ENCODE assay signal across 16 mouse cellular contexts in genomic region chr4:154500695-154501094, GRCm38 (mm10).
DNase-seq lines count a peak whose midpoint lies in the region; ATAC-seq and TF ChIP-seq lines count a peak whose summit lies in the region.
"Had no signal": no experiment of that assay in that cellular context is flagged by ENCODE, and none has a peak within 500 bp of the region (broad histone marks: within the 10 kb centered on the region; RNA-seq: fewer than 3 reads in every experiment).

No protein-coding gene starts in this region.

- TF ChIP-seq EP300 in stomach, postnatal 0 days (optimal IDR thresholded peaks at IDR 0.05) = no peak

- H3K4me2 ChIP-seq in kidney, embryonic 16.5 days (replicated peaks; ENCODE audit: low read depth, low read length) = no peak overlapping the region
- H3K4me2 ChIP-seq in kidney, embryonic 14.5 days (replicated peaks; ENCODE audit: low read depth, low read length) = no peak overlapping the region
- H3K4me2 ChIP-seq in stomach, embryonic 14.5 days (replicated peaks; ENCODE audit: low read depth, low read length) = no peak overlapping the region
- H3K4me2 ChIP-seq in stomach, postnatal 0 days (replicated peaks; ENCODE audit: low read depth) = no peak overlapping the region
- no peak overlapping the region for H3K4me2 ChIP-seq in hindbrain, embryonic 13.5 days
- 0 out of 2 replicates have a peak overlapping the region, but pooled peaks have one; percentile 22 for H3K4me2 ChIP-seq in stomach, embryonic 16.5 days (ENCODE audit: low read depth, low read length)

- no peak for ATAC-seq in kidney, embryonic 16.5 days (ENCODE audit: low FRiP score, low TSS enrichment)
- no peak for ATAC-seq in kidney, embryonic 14.5 days (ENCODE audit: low FRiP score, low TSS enrichment)
- ATAC-seq in stomach, embryonic 14.5 days (ENCODE audit: insufficient number of reproducible peaks, insufficient read depth, low FRiP score, low read depth) = no peak
- ATAC-seq in stomach, postnatal 0 days (ENCODE audit: low FRiP score, low TSS enrichment) = no peak
- ATAC-seq in hindbrain, embryonic 13.5 days (ENCODE audit: low FRiP score) = no peak
- ATAC-seq in stomach, embryonic 16.5 days (ENCODE audit: insufficient read depth, low FRiP score) = no peak
- ATAC-seq: inflammation-experienced regulatory T-cells, adult 6 months; lung, postnatal 0 days had no signal

- H3K4me1 ChIP-seq in kidney, embryonic 16.5 days (ENCODE audit: insufficient read depth, low read length) = peaks cover 65% of the 10 kb centered on the region
- peaks cover 52% of the 10 kb centered on the region for H3K4me1 ChIP-seq in kidney, embryonic 14.5 days (ENCODE audit: control insufficient read depth, insufficient read depth, low read length)
- peaks cover 54% of the 10 kb centered on the region for H3K4me1 ChIP-seq in stomach, embryonic 14.5 days (ENCODE audit: control insufficient read depth, insufficient read depth, low read length)
- peaks cover 12% of the 10 kb centered on the region for H3K4me1 ChIP-seq in stomach, postnatal 0 days (replicated peaks; ENCODE audit: control insufficient read depth, insufficient read depth)
- peaks cover 80% of the 10 kb centered on the region for H3K4me1 ChIP-seq in hindbrain, embryonic 13.5 days (replicated peaks)
- H3K4me1 ChIP-seq in stomach, embryonic 16.5 days (ENCODE audit: control insufficient read depth, insufficient read depth, low read length) = peaks cover 68% of the 10 kb centered on the region

- no peaks in the 10 kb centered on the region for H3K36me3 ChIP-seq in kidney, embryonic 16.5 days (ENCODE audit: insufficient read depth, low read length)
- no peaks in the 10 kb centered on the region for H3K36me3 ChIP-seq in kidney, embryonic 14.5 days (ENCODE audit: control insufficient read depth, insufficient read depth, low read length)
- no peaks in the 10 kb centered on the region for H3K36me3 ChIP-seq in stomach, embryonic 14.5 days (ENCODE audit: control insufficient read depth, insufficient read depth, low read length)
- no peaks in the 10 kb centered on the region for H3K36me3 ChIP-seq in stomach, postnatal 0 days (ENCODE audit: control insufficient read depth, insufficient read depth, low read length)
- no peaks in the 10 kb centered on the region for H3K36me3 ChIP-seq in hindbrain, embryonic 13.5 days
- no peaks in the 10 kb centered on the region for H3K36me3 ChIP-seq in stomach, embryonic 16.5 days (ENCODE audit: control insufficient read depth, insufficient read depth, low read length)
- H3K36me3 ChIP-seq: limb, embryonic 15.5 days had no signal

- peaks cover 54% of the 10 kb centered on the region for H3K27me3 ChIP-seq in kidney, embryonic 16.5 days (ENCODE audit: insufficient read depth, low read length)
- H3K27me3 ChIP-seq in kidney, embryonic 14.5 days (ENCODE audit: control insufficient read depth, insufficient read depth, low read length) = peaks cover 47% of the 10 kb centered on the region
- no peaks in the 10 kb centered on the region for H3K27me3 ChIP-seq in stomach, embryonic 14.5 days (ENCODE audit: control insufficient read depth, insufficient read depth, low read length)
- no peaks in the 10 kb centered on the region for H3K27me3 ChIP-seq in stomach, postnatal 0 days (ENCODE audit: control insufficient read depth, insufficient read depth, low read length)
- H3K27me3 ChIP-seq in hindbrain, embryonic 13.5 days = peaks cover 89% of the 10 kb centered on the region
- H3K27me3 ChIP-seq in stomach, embryonic 16.5 days (ENCODE audit: control insufficient read depth, insufficient read depth, low read length) = no peaks in the 10 kb centered on the region

- no peak for DNase-seq in stomach, postnatal 0 days (ENCODE audit: low spot score)
- DNase-seq in cerebellum, adult 9-11 months = no peak
- DNase-seq in ovary, postnatal 14 days (ENCODE audit: low spot score) = no peak
- DNase-seq: adrenal gland, adult 8-10 months; cerebellum, adult 8-10 months; gastrocnemius, postnatal 10 days; thymus, postnatal 14 days had no signal

- no peak overlapping the region for H3K9ac ChIP-seq in kidney, embryonic 16.5 days (replicated peaks; ENCODE audit: low read length)
- no peak overlapping the region for H3K9ac ChIP-seq in kidney, embryonic 14.5 days (ENCODE audit: low read depth, low read length)
- no peak overlapping the region for H3K9ac ChIP-seq in stomach, embryonic 14.5 days (replicated peaks; ENCODE audit: low read depth, low read length)
- no peak overlapping the region for H3K9ac ChIP-seq in stomach, postnatal 0 days (ENCODE audit: low read length)
- peak overlapping the region; percentile 36; the same call in 1 of the 2 replicates for H3K9ac ChIP-seq in hindbrain, embryonic 13.5 days
- H3K9ac ChIP-seq in stomach, embryonic 16.5 days (ENCODE audit: low read length) = no peak overlapping the region
- H3K9ac ChIP-seq: limb, embryonic 15.5 days had no signal

- TF ChIP-seq CTCF in stomach, postnatal 0 days (IDR thresholded peaks at IDR 0.05; ENCODE audit: low read depth) = no peak

- H3K4me3 ChIP-seq in kidney, embryonic 16.5 days (ENCODE audit: low read length) = no peak overlapping the region
- H3K4me3 ChIP-seq in kidney, embryonic 14.5 days (ENCODE audit: low read length) = no peak overlapping the region
- no peak overlapping the region for H3K4me3 ChIP-seq in stomach, embryonic 14.5 days (ENCODE audit: low read depth, low read length)
- no peak overlapping the region for H3K4me3 ChIP-seq in stomach, postnatal 0 days (ENCODE audit: low read depth, low read length)
- no peak overlapping the region for H3K4me3 ChIP-seq in hindbrain, embryonic 13.5 days
- no peak overlapping the region for H3K4me3 ChIP-seq in stomach, embryonic 16.5 days (replicated peaks; ENCODE audit: low read length)
- H3K4me3 ChIP-seq: limb, embryonic 15.5 days had no signal

- H3K27ac ChIP-seq in kidney, embryonic 16.5 days (ENCODE audit: low read length) = peak overlapping the region; percentile 73
- H3K27ac ChIP-seq in kidney, embryonic 14.5 days (ENCODE audit: low read depth, low read length) = no peak overlapping the region
- peak overlapping the region; percentile 84; the same call in 1 of the 2 replicates for H3K27ac ChIP-seq in stomach, embryonic 14.5 days (ENCODE audit: low read length)
- H3K27ac ChIP-seq in stomach, postnatal 0 days (replicated peaks) = no peak overlapping the region
- H3K27ac ChIP-seq in hindbrain, embryonic 13.5 days = peak overlapping the region; percentile 78
- no peak overlapping the region for H3K27ac ChIP-seq in stomach, embryonic 16.5 days (ENCODE audit: low read length)
- H3K27ac ChIP-seq: left cerebral cortex, adult 2 months had no signal

- H3K9me3 ChIP-seq in kidney, embryonic 16.5 days (ENCODE audit: low read length) = no peaks in the 10 kb centered on the region
- H3K9me3 ChIP-seq in kidney, embryonic 14.5 days (ENCODE audit: control insufficient read depth, low read length) = no peaks in the 10 kb centered on the region
- H3K9me3 ChIP-seq in stomach, embryonic 14.5 days (ENCODE audit: control insufficient read depth, low read depth, low read length) = no peaks in the 10 kb centered on the region
- no peaks in the 10 kb centered on the region for H3K9me3 ChIP-seq in stomach, postnatal 0 days (ENCODE audit: control insufficient read depth, low read length)
- H3K9me3 ChIP-seq in hindbrain, embryonic 13.5 days = no peaks in the 10 kb centered on the region
- no peaks in the 10 kb centered on the region for H3K9me3 ChIP-seq in stomach, embryonic 16.5 days (replicated peaks; ENCODE audit: control insufficient read depth, low read length)
- H3K9me3 ChIP-seq: limb, embryonic 15.5 days had no signal

- 72% methylated on average over 9 of the region's 9 CpGs for WGBS in kidney, embryonic 16.5 days
- 72% methylated on average over 9 of the region's 9 CpGs for WGBS in kidney, embryonic 14.5 days
- 69% methylated on average over 9 of the region's 9 CpGs for WGBS in stomach, embryonic 14.5 days
- WGBS in stomach, postnatal 0 days = 62% methylated on average over 9 of the region's 9 CpGs
- WGBS in hindbrain, embryonic 13.5 days = 39% methylated on average over 9 of the region's 9 CpGs
- WGBS in stomach, embryonic 16.5 days = 67% methylated on average over 9 of the region's 9 CpGs

Comparison
In these comparisons a context has a peak if more than half of its experiments do, and no peak if none do; other contexts are left out.
1. H3K27ac ChIP-seq: peak in kidney, embryonic 16.5 days (single experiment), stomach, embryonic 14.5 days (single experiment) and hindbrain, embryonic 13.5 days (single experiment); none in kidney, embryonic 14.5 days (single experiment), stomach, postnatal 0 days (single experiment) and stomach, embryonic 16.5 days (single experiment).